Mouse (Mus musculus) retina, postnatal 7 days (tissue): ENCODE results near the gene Lta.

Source experiments
- DNase-seq: peaks from one replicate; pipeline ENCODE4 v3.0.0-alpha.2; 2012; ENCODE audit warnings: low read depth, low spot score

Gene Lta

GRCm38 (mm10) chr17:35204494-35205379 lies at the start of gene Lta:
Gene Lta (minus strand): TSS chr17:35205351.
- DNase-seq: no peak

- no peak for DNase-seq
These were observed 49.3 kb upstream of the Lta start for GRCm38 (mm10) chr17:35254241-35255098.

GRCm38 (mm10) chr17:35253293-35254093 lies 48.3 kb upstream of the Lta start:
- DNase-seq: no peak

GRCm38 (mm10) chr17:35252619-35253292 lies 47.6 kb upstream of the Lta start:
- no peak for DNase-seq

- no peak for DNase-seq
These were observed 46.8 kb upstream of the Lta start for GRCm38 (mm10) chr17:35251981-35252380.

- DNase-seq: no peak
These were observed 46.1 kb upstream of the Lta start for GRCm38 (mm10) chr17:35251162-35251719.

- DNase-seq: no peak
These were observed 45.4 kb upstream of the Lta start for GRCm38 (mm10) chr17:35250348-35251120.

GRCm38 (mm10) chr17:35249451-35250197 lies 44.5 kb upstream of the Lta start:
- DNase-seq: no peak

- DNase-seq: no peak
These were observed 43.8 kb upstream of the Lta start for GRCm38 (mm10) chr17:35248986-35249385.

GRCm38 (mm10) chr17:35247144-35247543 lies 42.0 kb upstream of the Lta start:
- no peak for DNase-seq

- DNase-seq: no peak
These were observed 40.8 kb upstream of the Lta start for GRCm38 (mm10) chr17:35245731-35246623.

GRCm38 (mm10) chr17:35244999-35245398 lies 39.8 kb upstream of the Lta start:
- no peak for DNase-seq

GRCm38 (mm10) chr17:35243086-35243485 lies 37.9 kb upstream of the Lta start:
- DNase-seq: no peak

- peak; percentile 64 for DNase-seq
These were observed 37.1 kb upstream of the Lta start for GRCm38 (mm10) chr17:35242015-35242941.

- peak; percentile 93 for DNase-seq
These were observed 36.3 kb upstream of the Lta start, which contains the start of gene Ddx39b for GRCm38 (mm10) chr17:35241305-35242014. Gene Ddx39b (plus strand): TSS chr17:35241746.
